ENCODE assay signal across 14 mouse cellular contexts in the genomic region with DNA sequence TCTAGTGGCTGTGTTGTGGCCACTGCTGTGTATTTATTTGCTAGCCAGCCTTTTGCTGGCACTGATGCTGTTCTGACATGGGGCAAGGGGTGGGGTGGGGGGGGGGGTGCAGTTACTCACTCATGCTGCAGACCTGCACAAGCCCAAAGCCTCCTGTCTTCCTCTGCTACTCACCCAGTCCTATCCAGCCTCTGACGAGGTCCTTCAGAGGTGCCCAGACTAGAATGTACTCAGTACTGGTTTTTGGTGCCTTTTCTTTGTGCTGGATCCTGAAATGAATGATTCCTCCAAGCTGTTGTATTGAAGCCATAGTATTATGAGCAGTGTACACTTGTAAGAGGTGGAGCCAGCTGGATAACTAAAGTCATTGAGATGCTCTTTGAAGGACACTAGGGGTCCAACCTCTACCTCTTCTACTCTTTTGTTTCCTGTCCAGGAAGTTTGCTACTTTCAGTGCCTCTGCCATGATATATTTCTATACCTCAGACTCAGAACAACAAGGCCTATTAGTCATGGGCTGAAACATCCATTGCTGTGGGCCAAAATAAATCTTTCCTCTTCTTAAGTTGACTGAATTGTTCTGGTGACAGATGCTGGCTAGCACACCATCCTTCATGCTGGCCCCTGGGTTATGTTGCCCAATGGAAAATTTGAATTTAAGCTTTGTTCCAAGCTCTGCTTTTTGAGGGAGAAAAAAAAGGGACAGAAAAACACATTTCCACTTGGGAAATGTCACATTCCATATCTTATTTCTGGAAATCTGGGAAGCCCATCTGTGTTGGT.
"Had no signal": no experiment of that assay in that cellular context is flagged by ENCODE, and none has a peak within 500 bp of the region (broad histone marks: within the 10 kb centered on the region; RNA-seq: fewer than 3 reads in every experiment).

No protein-coding gene starts in this region.

- H3K27me3 ChIP-seq: kidney, embryonic 15.5 days; limb, embryonic 13.5 days; midbrain, embryonic 13.5 days had no signal

- H3K4me3 ChIP-seq: kidney, embryonic 15.5 days; limb, embryonic 13.5 days; midbrain, embryonic 13.5 days had no signal

- H3K9ac ChIP-seq: kidney, embryonic 15.5 days; limb, embryonic 13.5 days; liver, embryonic 14.5 days; midbrain, embryonic 13.5 days had no signal

- H3K36me3 ChIP-seq: kidney, embryonic 15.5 days; limb, embryonic 13.5 days; midbrain, embryonic 13.5 days had no signal

- ATAC-seq: midbrain, embryonic 13.5 days had no signal

- H3K4me1 ChIP-seq: midbrain, embryonic 13.5 days had no signal

- H3K4me2 ChIP-seq: kidney, embryonic 15.5 days; limb, embryonic 13.5 days; midbrain, embryonic 13.5 days had no signal

- H3K9me3 ChIP-seq: kidney, embryonic 15.5 days; limb, embryonic 13.5 days; midbrain, embryonic 13.5 days had no signal

- H3K27ac ChIP-seq: kidney, embryonic 15.5 days; limb, embryonic 13.5 days; liver, embryonic 14.5 days; midbrain, embryonic 13.5 days had no signal

- DNase-seq: kidney, adult 2 months; kidney, postnatal 14 days; left cerebral cortex, postnatal 4 days; lung, adult 2 months; lung, postnatal 10 days; retina, postnatal 1 day; right cerebral cortex, postnatal 4 days; spleen, adult 18-20 months; thymus, adult 2 months; thymus, postnatal 25 days had no signal
